Mouse (Mus musculus) bone marrow, adult 2 months (tissue): ENCODE measurements around the gene D430041D05Rik.

Source experiments
- CTCF ChIP-seq: fragments of 200-500 bp; IDR thresholded peaks from 2 replicates; pipeline ENCODE4 v1.5.1; 2011; ENCODE audit warnings: low read length, control low read depth; ENCODE audit not compliant: control insufficient read depth, insufficient read depth
- POLR2A ChIP-seq: fragments of 200-500 bp; IDR thresholded peaks from 2 replicates; pipeline ENCODE4 v1.6.1; 2011; ENCODE audit warnings: low read depth, mild to moderate bottlenecking, control low read depth, low read length, borderline replicate concordance; ENCODE audit not compliant: control insufficient read depth

DNA sequence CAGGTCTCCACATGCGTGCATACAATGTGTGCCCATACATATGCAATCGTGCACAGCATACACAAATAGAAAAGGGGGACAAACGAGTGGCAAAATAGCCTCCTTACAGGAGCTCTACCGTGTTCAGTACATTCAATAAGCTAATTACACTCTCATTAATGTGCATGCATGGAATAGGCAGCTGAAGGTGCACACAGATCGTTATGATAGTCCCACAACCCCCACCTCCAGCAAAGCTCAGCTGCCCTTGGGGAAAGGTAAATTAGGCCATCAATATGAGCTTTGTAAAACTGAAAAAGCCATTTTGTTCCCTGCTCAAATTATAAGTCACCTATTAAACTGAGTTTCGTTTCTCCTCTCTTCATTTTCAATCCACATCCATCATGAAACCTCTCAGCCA lies 75.0 kb downstream of the D430041D05Rik start:
- TF ChIP-seq CTCF: no peak
- no peak for TF ChIP-seq POLR2A
